Mouse (Mus musculus): Measurements from ENCODE around the gene Nyap1. TPM values are rescaled to one million over a fixed set of nuclear protein-coding genes. Genes with fewer than 3 reads are reported as not detected.

Nyap1 gene
- polyA plus RNA-seq, 1 experiment: 2.7 TPM

DNA sequence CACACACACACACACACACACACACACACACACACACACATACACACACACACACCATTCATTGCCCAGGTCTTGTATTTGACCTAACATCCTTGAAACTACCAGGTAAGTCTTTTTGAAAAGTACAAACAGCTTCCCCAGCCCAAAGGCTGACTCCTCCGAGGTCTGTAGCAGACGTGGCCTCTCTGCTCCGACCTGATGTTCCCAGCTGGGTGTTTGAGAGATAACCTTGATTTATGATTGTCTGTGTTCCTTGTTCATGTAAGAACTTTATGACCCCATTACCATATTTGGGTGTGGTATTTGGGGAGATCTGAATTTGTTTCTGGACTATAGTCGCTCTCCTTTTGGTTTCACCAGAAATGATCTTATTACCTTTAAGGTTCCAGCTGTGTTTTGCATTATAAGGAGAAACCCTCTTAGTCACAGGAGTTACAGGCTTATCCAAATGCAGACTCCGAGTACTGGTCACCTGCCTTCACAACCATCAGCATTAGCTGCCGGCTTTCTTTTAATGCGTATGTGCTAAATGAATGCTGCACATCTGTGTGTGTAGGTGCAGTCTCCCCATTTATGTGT is 35.9 kb upstream of the Nyap1 start:
- Histone ChIP-seq H3K36me3 (ENCODE audit: control insufficient read depth, insufficient read depth) (peaks cover 18% of the 10 kb centered on the region), H3ac (ENCODE audit: control insufficient read depth, insufficient read length) (no peak overlapping the region), H3K79me2 (ENCODE audit: control insufficient read depth, insufficient read depth) (no peaks in the 10 kb centered on the region), H3K27me3 (ENCODE audit: control insufficient read depth, insufficient read depth, insufficient read length) (no peaks in the 10 kb centered on the region), H3K4me2 (ENCODE audit: low read depth) (peak overlapping the region; percentile 18), H3K4me3 (no peak overlapping the region)
- TF ChIP-seq TCF12 (IDR thresholded peaks at IDR 0.05; ENCODE audit: insufficient read depth, poor library complexity, severe bottlenecking) (no peak), POLR2A (IDR thresholded peaks at IDR 0.05; ENCODE audit: insufficient read length, low read depth) (no peak), USF1 (IDR thresholded peaks at IDR 0.05; ENCODE audit: low read depth) (no peak), CEBPB (IDR thresholded peaks at IDR 0.05; ENCODE audit: insufficient read depth, poor library complexity, severe bottlenecking) (no peak), MYOG (IDR thresholded peaks at IDR 0.05; ENCODE audit: control insufficient read depth in 1 of 3, insufficient read depth in 1 of 3, insufficient read length in 2 of 3, low read depth in 2 of 3) (no peak), E2F4 (IDR thresholded peaks at IDR 0.05; ENCODE audit: insufficient read depth) (no peak), SRF (IDR thresholded peaks at IDR 0.05; ENCODE audit: control insufficient read depth, insufficient read length, low read depth) (no peak), MYOD1 (IDR thresholded peaks at IDR 0.05; ENCODE audit: control insufficient read depth in 1 of 3, insufficient read length in 2 of 3, low read depth in 2 of 3) (no peak), TCF3 (IDR thresholded peaks at IDR 0.05; ENCODE audit: insufficient read length, low read depth) (no peak), POLR2AphosphoS2 (IDR thresholded peaks at IDR 0.05; ENCODE audit: insufficient read length, low read depth) (no peak), MAX (IDR thresholded peaks at IDR 0.05; ENCODE audit: low read depth) (no peak), REST (IDR thresholded peaks at IDR 0.05; ENCODE audit: insufficient read depth, insufficient read length) (no peak)

DNA sequence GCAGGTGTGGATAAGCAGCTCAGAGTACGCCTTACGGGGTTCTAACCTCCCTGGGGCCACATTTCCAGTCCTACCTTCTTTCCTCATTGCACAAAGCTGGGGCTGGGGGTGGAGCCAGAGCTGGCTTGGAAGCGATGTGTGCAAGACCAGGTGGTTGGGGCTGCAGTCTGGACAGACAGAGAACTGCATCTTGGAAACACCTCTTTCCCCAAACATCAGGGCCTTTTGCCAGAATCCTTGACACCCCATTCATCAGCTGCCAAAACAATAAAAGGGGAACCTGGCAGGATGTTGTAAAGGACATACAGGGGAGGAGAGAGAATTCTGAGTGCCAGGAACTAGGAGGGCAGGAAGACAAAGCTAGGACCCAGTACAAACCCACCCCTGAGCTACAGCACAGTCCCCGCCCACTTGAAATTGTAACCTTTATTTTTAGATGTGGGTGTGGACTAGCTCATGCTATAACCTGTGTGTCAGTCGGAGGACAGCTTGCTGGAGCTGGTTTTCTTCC is 35.1 kb upstream of the Nyap1 start:
- H3K4me2 ChIP-seq (ENCODE audit: low read depth): peak overlapping the region; percentile 18

DNA sequence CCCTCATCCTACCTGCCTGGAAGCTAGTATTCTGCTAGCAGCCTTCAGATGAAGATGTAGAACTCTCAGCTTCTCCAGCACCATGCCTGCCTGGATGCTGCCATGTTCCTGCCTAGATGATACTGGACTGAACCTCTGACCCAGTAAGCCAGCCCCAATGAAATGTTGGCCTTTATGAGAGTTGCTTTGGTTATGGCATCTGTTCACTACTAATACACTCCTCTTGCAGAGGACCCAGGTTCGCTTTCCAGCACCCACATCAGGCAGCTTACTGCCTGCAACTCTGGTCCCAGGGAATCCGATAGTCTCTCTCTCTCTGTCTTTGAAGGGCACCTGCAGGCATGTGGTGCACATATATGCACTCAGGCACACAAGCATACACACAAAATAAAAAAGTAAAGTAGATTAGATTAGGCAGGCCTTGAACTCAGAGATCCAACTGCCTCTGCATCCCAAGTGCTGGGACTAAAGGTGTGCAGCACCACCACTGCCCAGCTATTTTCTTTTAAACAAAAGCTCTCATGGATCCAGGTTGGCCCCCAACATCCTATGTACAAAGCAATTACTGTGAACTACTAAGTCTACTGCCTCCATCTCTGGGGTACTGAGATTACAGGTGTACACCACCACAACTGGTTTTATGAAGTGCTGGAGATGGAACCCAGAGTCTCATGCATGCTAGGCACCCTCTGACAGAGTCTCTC is 34.3 kb upstream of the Nyap1 start:
- Histone ChIP-seq H3K27me3 (ENCODE audit: control insufficient read depth, insufficient read depth, insufficient read length) (no peaks in the 10 kb centered on the region), H3ac (ENCODE audit: control insufficient read depth, insufficient read length) (no peak overlapping the region), H3K4me3 (no peak overlapping the region), H3K79me2 (ENCODE audit: control insufficient read depth, insufficient read depth) (no peaks in the 10 kb centered on the region), H3K36me3 (ENCODE audit: control insufficient read depth, insufficient read depth) (peaks cover 6% of the 10 kb centered on the region), H3K4me2 (ENCODE audit: low read depth) (no peak overlapping the region)
- TF ChIP-seq MAX (IDR thresholded peaks at IDR 0.05; ENCODE audit: low read depth): no peak
- TF ChIP-seq REST (IDR thresholded peaks at IDR 0.05; ENCODE audit: insufficient read depth, insufficient read length): no peak
- TF ChIP-seq SRF (IDR thresholded peaks at IDR 0.05; ENCODE audit: control insufficient read depth, insufficient read length, low read depth): no peak

More for the DNA sequence above, 35.1 kb upstream of the Nyap1 start:
- H3K36me3 ChIP-seq (ENCODE audit: control insufficient read depth, insufficient read depth): peaks cover 10% of the 10 kb centered on the region
- no peak overlapping the region for H3ac ChIP-seq (ENCODE audit: control insufficient read depth, insufficient read length)
- H3K79me2 ChIP-seq (ENCODE audit: control insufficient read depth, insufficient read depth): no peaks in the 10 kb centered on the region
- no peak overlapping the region for H3K4me3 ChIP-seq
- H3K27me3 ChIP-seq (ENCODE audit: control insufficient read depth, insufficient read depth, insufficient read length): no peaks in the 10 kb centered on the region
- TF ChIP-seq SRF (IDR thresholded peaks at IDR 0.05; ENCODE audit: control insufficient read depth, insufficient read length, low read depth) (no peak), E2F4 (IDR thresholded peaks at IDR 0.05; ENCODE audit: insufficient read depth) (no peak), MYOG (IDR thresholded peaks at IDR 0.05; ENCODE audit: control insufficient read depth in 1 of 3, insufficient read depth in 1 of 3, insufficient read length in 2 of 3, low read depth in 2 of 3) (no peak), TCF12 (IDR thresholded peaks at IDR 0.05; ENCODE audit: insufficient read depth, poor library complexity, severe bottlenecking) (no peak), TCF3 (IDR thresholded peaks at IDR 0.05; ENCODE audit: insufficient read length, low read depth) (no peak), POLR2A (IDR thresholded peaks at IDR 0.05; ENCODE audit: insufficient read length, low read depth) (no peak), MAX (IDR thresholded peaks at IDR 0.05; ENCODE audit: low read depth) (no peak), MYOD1 (IDR thresholded peaks at IDR 0.05; ENCODE audit: control insufficient read depth in 1 of 3, insufficient read length in 2 of 3, low read depth in 2 of 3) (no peak), REST (IDR thresholded peaks at IDR 0.05; ENCODE audit: insufficient read depth, insufficient read length) (no peak), USF1 (IDR thresholded peaks at IDR 0.05; ENCODE audit: low read depth) (no peak)

- no peak overlapping the region for H3ac ChIP-seq (ENCODE audit: control insufficient read depth, insufficient read length)
- no peaks in the 10 kb centered on the region for H3K27me3 ChIP-seq (ENCODE audit: control insufficient read depth, insufficient read depth, insufficient read length)
- H3K79me2 ChIP-seq (ENCODE audit: control insufficient read depth, insufficient read depth): no peaks in the 10 kb centered on the region
- TF ChIP-seq USF1 (IDR thresholded peaks at IDR 0.05; ENCODE audit: low read depth): no peak
- H3K4me3 ChIP-seq: no peak overlapping the region
- no peak overlapping the region for H3K4me2 ChIP-seq (ENCODE audit: low read depth)
- H3K36me3 ChIP-seq (ENCODE audit: control insufficient read depth, insufficient read depth): no peaks in the 10 kb centered on the region
These were observed 31.3 kb upstream of the Nyap1 start for GRCm38 (mm10) chr5:137772755-137773154.

DNA sequence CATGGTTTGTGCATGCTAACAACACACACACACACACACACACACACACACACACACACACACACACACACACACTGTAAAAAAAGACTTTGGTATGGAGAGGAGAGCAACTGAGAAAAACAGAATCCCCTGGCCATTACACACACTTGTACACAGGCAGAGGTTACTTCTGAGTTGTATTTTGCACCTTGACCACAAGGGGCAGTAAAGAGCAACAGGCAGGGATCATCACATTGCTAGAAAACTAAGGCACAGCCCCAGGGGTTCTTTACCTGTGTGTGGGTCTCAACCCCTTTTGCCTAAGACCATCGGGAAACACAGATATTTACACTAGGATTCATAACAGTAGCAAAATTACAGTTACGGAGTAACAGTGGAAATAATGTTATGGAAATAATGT is 29.3 kb upstream of the Nyap1 start:
- H3K27me3 ChIP-seq (ENCODE audit: control insufficient read depth, insufficient read depth, insufficient read length): no peaks in the 10 kb centered on the region
- H3K4me2 ChIP-seq (ENCODE audit: low read depth): no peak overlapping the region
- H3K36me3 ChIP-seq (ENCODE audit: control insufficient read depth, insufficient read depth): no peaks in the 10 kb centered on the region
- TF ChIP-seq REST (IDR thresholded peaks at IDR 0.05; ENCODE audit: insufficient read depth, insufficient read length): no peak
- no peak for TF ChIP-seq POLR2A (IDR thresholded peaks at IDR 0.05; ENCODE audit: insufficient read length, low read depth)
- TF ChIP-seq USF1 (IDR thresholded peaks at IDR 0.05; ENCODE audit: low read depth): no peak
- TF ChIP-seq CEBPB (IDR thresholded peaks at IDR 0.05; ENCODE audit: insufficient read depth, poor library complexity, severe bottlenecking): no peak
- TF ChIP-seq TCF12 (IDR thresholded peaks at IDR 0.05; ENCODE audit: insufficient read depth, poor library complexity, severe bottlenecking): no peak
- no peak for TF ChIP-seq MAX (IDR thresholded peaks at IDR 0.05; ENCODE audit: low read depth)
- no peak for TF ChIP-seq SRF (IDR thresholded peaks at IDR 0.05; ENCODE audit: control insufficient read depth, insufficient read length, low read depth)
- no peak for TF ChIP-seq POLR2AphosphoS2 (IDR thresholded peaks at IDR 0.05; ENCODE audit: insufficient read length, low read depth)
- no peak for TF ChIP-seq E2F4 (IDR thresholded peaks at IDR 0.05; ENCODE audit: insufficient read depth)
- TF ChIP-seq MYOG (IDR thresholded peaks at IDR 0.05; ENCODE audit: control insufficient read depth in 1 of 3, insufficient read depth in 1 of 3, insufficient read length in 2 of 3, low read depth in 2 of 3): no peak
- TF ChIP-seq TCF3 (IDR thresholded peaks at IDR 0.05; ENCODE audit: insufficient read length, low read depth): no peak
- no peak for TF ChIP-seq MYOD1 (IDR thresholded peaks at IDR 0.05; ENCODE audit: control insufficient read depth in 1 of 3, insufficient read length in 2 of 3, low read depth in 2 of 3)
- H3ac ChIP-seq (ENCODE audit: control insufficient read depth, insufficient read length): no peak overlapping the region
- H3K79me2 ChIP-seq (ENCODE audit: control insufficient read depth, insufficient read depth): no peaks in the 10 kb centered on the region
- no peak overlapping the region for H3K4me3 ChIP-seq

All from myocyte (in vitro differentiated cells).